Mouse (Mus musculus): Measurements from ENCODE around the gene Rgs6.

Gene Rgs6

GRCm38 (mm10) chr12:83127955-83128354, 539.9 kb downstream of the Rgs6 start:
- no peak for DNase-seq (ENCODE audit: low read depth, low spot score)

DNA sequence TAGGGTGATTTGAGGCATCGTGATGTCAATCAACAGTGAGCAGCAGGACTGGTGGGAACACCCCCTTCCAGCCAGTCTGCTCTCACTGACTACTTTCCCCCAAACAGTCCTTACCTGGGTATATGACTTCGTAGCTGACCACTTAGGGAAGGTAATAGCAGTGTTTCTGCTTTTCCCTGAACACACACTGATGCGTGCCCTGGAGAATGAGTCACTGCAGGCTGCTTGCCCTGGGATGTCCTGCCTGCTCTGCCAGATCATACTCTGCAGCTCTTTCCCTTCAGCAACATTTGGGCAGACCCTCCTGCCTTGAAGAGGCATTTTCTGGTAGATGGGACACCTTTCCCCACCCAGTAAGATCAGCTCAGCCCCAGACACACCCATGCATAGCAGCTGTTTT, 540.5 kb downstream of the Rgs6 start:
- DNase-seq (ENCODE audit: low read depth, low spot score), result no peak

GRCm38 (mm10) chr12:83131405-83131804, 543.3 kb downstream of the Rgs6 start:
- DNase-seq (ENCODE audit: low read depth, low spot score), result no peak

- no peak for DNase-seq (ENCODE audit: low read depth, low spot score)
Measured at GRCm38 (mm10) chr12:83133827-83134226, 545.7 kb downstream of the Rgs6 start.

DNA sequence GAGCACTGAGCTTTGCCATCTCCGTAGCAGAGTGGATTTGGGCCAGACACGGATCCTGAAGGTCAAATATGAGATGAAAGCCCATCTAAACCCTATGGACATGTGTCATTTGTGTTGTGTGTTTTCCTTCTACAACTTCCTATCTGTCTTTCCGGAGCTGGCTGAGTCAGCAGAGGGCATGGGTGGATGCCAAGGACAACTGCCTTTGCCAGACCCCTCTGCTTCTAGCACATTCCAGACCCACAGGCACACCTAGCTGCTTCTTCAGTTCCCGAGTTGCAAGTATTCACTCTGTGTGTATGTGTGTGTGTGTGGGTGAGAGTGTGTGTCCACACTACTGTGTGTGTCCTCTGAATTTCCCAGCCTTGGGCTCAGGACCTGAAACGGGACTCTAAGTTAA, 547.9 kb downstream of the Rgs6 start:
- no peak for DNase-seq (ENCODE audit: low read depth, low spot score)

- no peak for DNase-seq (ENCODE audit: low read depth, low spot score)
Measured at GRCm38 (mm10) chr12:83136460-83136859, 548.4 kb downstream of the Rgs6 start.

DNA sequence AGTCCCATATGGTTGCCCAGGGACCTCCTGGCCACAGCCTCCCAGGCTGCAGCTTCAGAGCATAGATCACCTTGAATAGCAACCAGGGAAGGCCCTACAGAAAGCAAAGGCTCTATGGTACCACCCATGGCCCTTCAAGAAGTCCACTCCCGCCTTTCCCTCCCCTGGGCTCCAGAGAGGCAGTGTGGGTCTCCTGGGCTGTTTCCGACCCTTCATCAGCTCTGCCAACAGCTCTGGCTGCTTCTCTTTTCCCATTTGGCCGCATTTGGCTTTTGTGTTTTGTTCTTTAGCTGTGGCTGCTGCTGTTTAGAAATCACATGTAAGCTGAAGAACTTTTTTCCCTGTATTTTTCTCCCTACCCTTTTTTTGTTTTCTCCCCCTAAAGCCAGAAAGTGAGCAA, 548.9 kb downstream of the Rgs6 start:
- no peak for DNase-seq (ENCODE audit: low read depth, low spot score)

- DNase-seq (ENCODE audit: low read depth, low spot score), result no peak
Measured at GRCm38 (mm10) chr12:83141164-83141563, 553.1 kb downstream of the Rgs6 start.

- DNase-seq (ENCODE audit: low read depth, low spot score), result no peak
Measured at GRCm38 (mm10) chr12:83142507-83142906, 554.4 kb downstream of the Rgs6 start.

GRCm38 (mm10) chr12:83143071-83143470, 555.0 kb downstream of the Rgs6 start:
- DNase-seq (ENCODE audit: low read depth, low spot score), result no peak

- DNase-seq (ENCODE audit: low read depth, low spot score), result no peak
Measured at GRCm38 (mm10) chr12:83143574-83143973, 555.5 kb downstream of the Rgs6 start.

GRCm38 (mm10) chr12:83145074-83145473, 557.0 kb downstream of the Rgs6 start:
- DNase-seq (ENCODE audit: low read depth, low spot score), result no peak

GRCm38 (mm10) chr12:83145902-83146301, 557.8 kb downstream of the Rgs6 start:
- no peak for DNase-seq (ENCODE audit: low read depth, low spot score)

GRCm38 (mm10) chr12:83146917-83147316, 558.8 kb downstream of the Rgs6 start:
- DNase-seq (ENCODE audit: low read depth, low spot score), result no peak

- no peak for DNase-seq (ENCODE audit: low read depth, low spot score)
Measured at GRCm38 (mm10) chr12:83150030-83150429, 561.9 kb downstream of the Rgs6 start.

DNA sequence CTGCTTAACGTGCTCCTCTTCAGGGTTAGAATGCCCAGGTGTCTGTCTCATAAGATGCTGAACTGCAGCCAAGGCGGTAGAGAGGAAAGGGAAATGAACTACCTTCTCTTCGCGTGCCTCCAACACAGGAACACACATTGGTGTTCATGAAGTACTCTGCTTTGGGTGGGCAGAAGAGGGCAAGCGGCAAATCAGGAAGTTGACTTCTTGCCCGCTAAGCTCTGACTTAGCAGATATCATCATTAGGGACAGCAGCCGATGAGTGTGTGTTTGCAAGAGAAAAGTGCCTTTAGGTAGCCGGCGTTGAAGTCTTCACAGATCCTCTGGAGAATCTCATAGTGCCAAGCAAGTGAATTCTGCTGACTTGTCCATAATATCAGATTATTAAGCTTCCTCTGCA, 562.7 kb downstream of the Rgs6 start:
- DNase-seq (ENCODE audit: low read depth, low spot score), result no peak

GRCm38 (mm10) chr12:83151474-83151873, 563.4 kb downstream of the Rgs6 start:
- no peak for DNase-seq (ENCODE audit: low read depth, low spot score)

GRCm38 (mm10) chr12:83160211-83160610, 572.1 kb downstream of the Rgs6 start:
- no peak for DNase-seq (ENCODE audit: low read depth, low spot score)

DNA sequence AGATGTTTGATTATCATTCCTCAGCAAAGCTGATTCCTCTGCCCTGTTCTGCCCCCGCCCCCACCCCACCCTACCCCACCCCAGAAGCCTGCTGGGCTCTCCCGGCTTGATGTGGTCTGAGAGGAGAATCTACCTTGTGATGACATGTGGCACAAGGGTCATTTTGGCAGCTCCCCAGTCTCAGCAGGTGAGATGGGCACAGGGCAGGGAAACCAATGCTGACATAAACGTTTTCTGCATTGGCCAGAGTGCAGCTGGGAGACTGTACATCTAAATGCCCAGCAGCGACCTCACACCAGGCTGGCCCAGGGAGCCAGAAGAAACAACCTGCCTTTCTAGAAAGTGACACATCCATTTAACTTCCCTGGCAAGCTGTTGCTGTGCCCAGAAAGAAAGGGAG, 572.6 kb downstream of the Rgs6 start:
- DNase-seq (ENCODE audit: low read depth, low spot score), result no peak

GRCm38 (mm10) chr12:83163721-83164120, 575.6 kb downstream of the Rgs6 start:
- no peak for DNase-seq (ENCODE audit: low read depth, low spot score)

GRCm38 (mm10) chr12:83165058-83165457, 577.0 kb downstream of the Rgs6 start:
- no peak for DNase-seq (ENCODE audit: low read depth, low spot score)

- DNase-seq (ENCODE audit: low read depth, low spot score), result no peak
Measured at GRCm38 (mm10) chr12:83168310-83168709, 580.2 kb downstream of the Rgs6 start.

GRCm38 (mm10) chr12:83169495-83170209, 581.6 kb downstream of the Rgs6 start:
- DNase-seq (ENCODE audit: low read depth, low spot score), result no peak

GRCm38 (mm10) chr12:83178770-83179169, 590.7 kb downstream of the Rgs6 start:
- DNase-seq (ENCODE audit: low read depth, low spot score), result no peak

Measured in ES-CJ7 (cell line).